Mouse (Mus musculus): ENCODE results near the gene Rilpl1. TPM values are rescaled to one million over a fixed set of nuclear protein-coding genes. Genes with fewer than 3 reads are reported as not detected.

Rilpl1 gene
- polyA plus RNA-seq, 1 experiment from 2014 or later = 1.6 TPM

GRCm38 (mm10) chr5:124445621-124446293 lies 85.4 kb downstream of the Rilpl1 start:
- H3K9me3 ChIP-seq (replicated peaks; ENCODE audit: control insufficient read depth, low read length) = no peaks in the 10 kb centered on the region
- peak; percentile 70 for ATAC-seq (ENCODE audit: low read depth)
- H3K36me3 ChIP-seq (ENCODE audit: control insufficient read depth, insufficient read depth) = peaks cover 28% of the 10 kb centered on the region
- peak overlapping the region; percentile 87 for H3K27ac ChIP-seq (ENCODE audit: low read length)
- H3K27me3 ChIP-seq (ENCODE audit: control insufficient read depth, insufficient read depth, low read depth, low read length) = no peaks in the 10 kb centered on the region
- peaks cover 79% of the 10 kb centered on the region for H3K4me1 ChIP-seq (ENCODE audit: control insufficient read depth, low read depth, low read length)
- H3K4me3 ChIP-seq (ENCODE audit: low read depth, low read length) = peak overlapping the region; percentile 86
- H3K4me2 ChIP-seq (ENCODE audit: low read depth, low read length) = peak overlapping the region; percentile 97
- peak overlapping the region; percentile 88 for H3K9ac ChIP-seq (ENCODE audit: low read depth, low read length)
- under 1% methylated on average over 57 of the region's 77 CpGs for WGBS (ENCODE audit: insufficient replicate concordance)

- Histone ChIP-seq H3K4me2 (ENCODE audit: low read depth, low read length) (peak overlapping the region; percentile 97), H3K27me3 (ENCODE audit: control insufficient read depth, insufficient read depth, low read depth, low read length) (no peaks in the 10 kb centered on the region), H3K9me3 (replicated peaks; ENCODE audit: control insufficient read depth, low read length) (no peaks in the 10 kb centered on the region), H3K9ac (ENCODE audit: low read depth, low read length) (peak overlapping the region; percentile 88), H3K36me3 (ENCODE audit: control insufficient read depth, insufficient read depth) (peaks cover 20% of the 10 kb centered on the region), H3K4me3 (ENCODE audit: low read depth, low read length) (peak overlapping the region; percentile 86), H3K27ac (ENCODE audit: low read length) (peak overlapping the region; percentile 87), H3K4me1 (ENCODE audit: control insufficient read depth, low read depth, low read length) (peaks cover 71% of the 10 kb centered on the region)
- WGBS (ENCODE audit: insufficient replicate concordance) = 2% methylated on average over 50 of the region's 66 CpGs
- ATAC-seq (ENCODE audit: low read depth) = peak; percentile 82
Measured at GRCm38 (mm10) chr5:124444661-124445561, 86.3 kb downstream of the Rilpl1 start.

- Histone ChIP-seq H3K27ac (ENCODE audit: low read length) (peak overlapping the region; percentile 87), H3K9ac (ENCODE audit: low read depth, low read length) (peak overlapping the region; percentile 88; the same call in 1 of the 2 replicates), H3K36me3 (ENCODE audit: control insufficient read depth, insufficient read depth) (peaks cover 15% of the 10 kb centered on the region), H3K4me3 (ENCODE audit: low read depth, low read length) (peak overlapping the region; percentile 86), H3K27me3 (ENCODE audit: control insufficient read depth, insufficient read depth, low read depth, low read length) (no peaks in the 10 kb centered on the region), H3K4me1 (ENCODE audit: control insufficient read depth, low read depth, low read length) (peaks cover 65% of the 10 kb centered on the region), H3K9me3 (replicated peaks; ENCODE audit: control insufficient read depth, low read length) (no peaks in the 10 kb centered on the region), H3K4me2 (ENCODE audit: low read depth, low read length) (peak overlapping the region; percentile 97)
- 67% methylated on average over 3 of the region's 3 CpGs for WGBS (ENCODE audit: insufficient replicate concordance)
- no peak for ATAC-seq (ENCODE audit: low read depth)
Measured at GRCm38 (mm10) chr5:124444208-124444607, 87.0 kb downstream of the Rilpl1 start.

Other genes with a start within 250 kb of the Rilpl1 start
- gene Mphosph9, start 203.4 kb downstream of the Rilpl1 start, polyA plus RNA-seq (2015; fragmentation: Nextera tagmentation; extraction: Ambion mirVana) = 4.1 and 4.2 TPM in 2 replicates
- gene 2810006K23Rik, start 203.3 kb downstream of the Rilpl1 start, polyA plus RNA-seq (2015; fragmentation: Nextera tagmentation; extraction: Ambion mirVana) = 5.7 and 5.9 TPM in 2 replicates
- gene Cdk2ap1, start 168.3 kb downstream of the Rilpl1 start, polyA plus RNA-seq (2015; fragmentation: Nextera tagmentation; extraction: Ambion mirVana) = 6.2 and 6.3 TPM in 2 replicates
- 34.5 and 36.2 TPM in 2 replicates for gene Sbno1, start 105.4 kb downstream of the Rilpl1 start, polyA plus RNA-seq (2015; fragmentation: Nextera tagmentation; extraction: Ambion mirVana)
- 39.6 and 41.5 TPM in 2 replicates for gene Kmt5a, start 91.5 kb downstream of the Rilpl1 start, polyA plus RNA-seq (2015; fragmentation: Nextera tagmentation; extraction: Ambion mirVana)
- gene Rilpl2, start 53.0 kb downstream of the Rilpl1 start, polyA plus RNA-seq (2015; fragmentation: Nextera tagmentation; extraction: Ambion mirVana) = 8.4 and 9.3 TPM in 2 replicates
- 9.2 and 9.9 TPM in 2 replicates for gene Snrnp35, start 48.3 kb downstream of the Rilpl1 start, polyA plus RNA-seq (2015; fragmentation: Nextera tagmentation; extraction: Ambion mirVana)
- gene Tmed2, start 9.3 kb upstream of the Rilpl1 start, polyA plus RNA-seq (2015; fragmentation: Nextera tagmentation; extraction: Ambion mirVana) = 282 and 309 TPM in 2 replicates
- 4.6 and 4.9 TPM in 2 replicates for gene Ddx55, start 21.5 kb upstream of the Rilpl1 start, polyA plus RNA-seq (2015; fragmentation: Nextera tagmentation; extraction: Ambion mirVana)
- 33.0 and 34.3 TPM in 2 replicates for gene Eif2b1, start 47.7 kb upstream of the Rilpl1 start, polyA plus RNA-seq (2015; fragmentation: Nextera tagmentation; extraction: Ambion mirVana)
- 17.7 and 17.8 TPM in 2 replicates for gene Gtf2h3, start 47.7 kb upstream of the Rilpl1 start, polyA plus RNA-seq (2015; fragmentation: Nextera tagmentation; extraction: Ambion mirVana)
- 12.6 and 12.9 TPM in 2 replicates for gene Atp6v0a2, start 97.2 kb upstream of the Rilpl1 start, polyA plus RNA-seq (2015; fragmentation: Nextera tagmentation; extraction: Ambion mirVana)
- gene Dnah10, start 193.7 kb upstream of the Rilpl1 start, polyA plus RNA-seq (2015; fragmentation: Nextera tagmentation; extraction: Ambion mirVana) = 0.01 TPM in 2 replicates

All from liver, embryonic 16.5 days (tissue).